Mouse (Mus musculus) kidney, postnatal 36 days (tissue): ENCODE data around the gene Gm28372.
"Not testable (repeated sequence)": the region's sequence is repeated elsewhere in the genome, so short reads cannot be mapped to it uniquely, and the experiment has no call there.

Experiments
- DNase-seq, 2 experiments: peaks; one replicate each; pipeline ENCODE4 v3.0.0; 2021 to 2022; ENCODE audit warnings: mixed read lengths in 2 of 2

The Gm28372 gene

DNA sequence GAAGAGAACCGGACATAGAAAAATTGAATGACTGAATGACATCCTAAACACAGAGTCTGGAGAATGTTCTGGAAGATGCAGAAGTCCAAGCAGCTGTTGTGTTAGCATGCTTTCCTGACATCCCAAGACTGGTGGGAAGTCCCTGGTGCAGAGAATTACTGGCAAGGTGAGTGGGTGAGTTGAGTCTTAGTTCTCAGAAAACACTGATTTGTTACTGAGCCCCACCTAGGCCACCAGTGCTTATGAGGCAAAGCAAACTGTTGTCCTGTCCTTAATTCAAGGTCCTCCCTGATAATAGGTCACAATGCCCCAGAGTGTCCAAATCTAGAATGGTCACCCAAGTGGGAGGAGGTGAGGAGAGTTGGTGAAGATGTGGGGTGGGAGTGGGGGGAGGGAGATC, at the start of gene Gm28372, which contains the start of gene 1700020A23Rik:
TSS of gene Gm28372 (plus strand) at position 301 of the 400 bp plus-strand sequence.
TSS of gene 1700020A23Rik (plus strand) at position 321 of the 400 bp plus-strand sequence.
- no peak for DNase-seq

DNA sequence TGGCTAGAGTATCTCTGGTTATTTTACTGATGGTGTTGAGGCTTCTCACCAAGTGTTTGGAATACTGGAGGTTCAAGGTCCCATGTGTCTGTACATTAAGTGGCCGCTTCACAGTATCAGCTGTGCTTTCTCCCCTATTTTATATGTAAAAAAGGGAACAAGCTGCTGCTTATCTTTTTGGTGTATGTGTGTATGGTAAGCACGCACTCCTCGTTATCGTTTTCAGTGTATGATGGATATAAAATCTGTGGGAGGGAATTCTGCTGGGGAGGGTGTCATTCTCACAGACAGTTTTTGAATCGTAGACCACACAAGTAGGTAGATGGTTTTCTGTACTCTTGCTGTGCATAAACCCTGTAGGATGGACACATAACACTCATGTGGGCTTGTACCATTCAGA, 47.5 kb upstream of the Gm28372 start:
- no peak for DNase-seq

DNA sequence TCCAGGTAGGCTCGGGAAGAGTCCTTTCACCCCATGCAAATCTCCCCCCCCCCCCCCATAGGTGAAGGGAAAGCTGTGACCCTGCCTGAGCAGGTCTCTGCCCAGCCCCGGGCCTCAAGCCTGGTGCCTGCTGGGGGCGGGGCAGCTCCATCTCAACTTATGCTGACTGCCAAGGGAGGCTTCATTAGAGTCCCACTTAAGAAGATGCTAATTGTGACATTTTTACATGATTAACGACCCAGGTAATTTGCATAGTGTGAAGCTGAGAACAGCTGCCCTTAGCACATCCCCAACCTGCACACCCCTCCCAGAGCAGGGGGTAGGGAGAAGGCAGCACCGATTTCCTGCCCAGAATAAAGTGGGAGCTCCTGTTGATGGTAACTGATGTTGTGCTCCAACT, 46.2 kb upstream of the Gm28372 start:
- no peak for DNase-seq

DNA sequence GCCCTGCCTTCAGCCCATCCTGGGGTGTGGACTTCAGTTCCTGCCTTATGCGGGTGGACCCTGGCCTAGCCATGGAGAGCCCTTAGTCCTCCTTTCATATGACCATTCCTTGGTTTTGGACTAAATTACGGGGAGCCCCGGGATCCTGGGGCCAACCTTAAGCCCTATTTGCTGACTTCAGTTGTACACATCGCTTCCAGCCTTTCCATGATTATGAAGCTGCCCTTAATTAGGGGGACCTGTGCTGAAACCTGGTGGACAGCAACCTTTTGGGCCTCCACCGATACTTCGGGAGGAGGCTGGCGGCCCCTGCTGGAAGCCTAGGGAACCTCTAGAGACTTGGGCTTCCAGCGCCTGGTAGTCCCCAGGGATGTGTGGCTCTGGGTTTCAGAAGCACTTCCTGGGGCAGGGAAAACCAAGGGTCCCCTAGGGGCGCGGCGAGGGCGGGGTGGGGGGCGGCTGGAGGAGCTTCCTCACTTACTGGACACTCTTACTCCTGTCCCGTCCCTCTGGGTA, 42.5 kb upstream of the Gm28372 start:
- DNase-seq, result peak; percentile 41 to 83

DNA sequence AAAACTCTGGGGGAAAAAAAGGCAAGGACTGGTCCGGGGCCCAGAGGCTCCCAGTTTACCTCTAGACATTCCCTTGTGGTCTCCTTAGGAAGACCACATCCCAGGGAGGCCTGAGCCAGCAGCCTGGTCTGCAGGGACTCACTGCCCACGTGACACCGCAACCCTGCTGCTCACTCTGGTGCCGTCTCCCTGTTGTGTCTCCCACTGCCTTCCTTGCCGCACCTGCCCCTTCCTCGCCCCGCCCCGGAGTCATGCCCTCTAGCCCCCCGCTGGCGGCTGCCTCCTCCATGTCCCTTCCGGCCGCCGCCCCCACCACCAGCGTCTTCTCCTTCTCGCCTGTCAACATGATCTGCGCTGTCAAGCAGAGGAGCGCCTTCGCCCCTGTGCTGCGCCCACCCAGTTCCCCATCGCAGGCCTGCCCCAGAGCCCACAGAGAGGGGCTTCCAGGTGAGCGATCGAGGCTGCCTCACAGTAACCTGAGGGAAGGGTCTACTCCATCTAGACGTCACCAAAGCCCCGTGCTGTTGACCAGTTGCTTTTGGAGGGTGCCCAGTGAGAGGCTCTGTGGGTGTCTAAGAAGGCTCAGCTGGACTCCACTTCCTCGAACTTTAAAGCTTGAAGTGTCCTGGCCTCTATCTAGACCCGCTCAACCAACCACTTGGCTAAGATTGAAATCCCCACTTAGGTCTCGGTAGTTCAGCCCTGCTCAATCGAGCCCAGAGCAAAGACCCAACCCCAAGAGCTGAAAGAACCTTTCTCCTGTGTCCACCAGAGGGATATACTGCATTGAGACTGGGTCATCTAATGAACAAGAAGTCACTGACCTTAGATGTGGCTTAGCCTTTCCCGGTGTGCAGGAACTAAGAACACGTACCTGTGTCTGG, 39.6 kb upstream of the Gm28372 start:
- no peak for DNase-seq

DNA sequence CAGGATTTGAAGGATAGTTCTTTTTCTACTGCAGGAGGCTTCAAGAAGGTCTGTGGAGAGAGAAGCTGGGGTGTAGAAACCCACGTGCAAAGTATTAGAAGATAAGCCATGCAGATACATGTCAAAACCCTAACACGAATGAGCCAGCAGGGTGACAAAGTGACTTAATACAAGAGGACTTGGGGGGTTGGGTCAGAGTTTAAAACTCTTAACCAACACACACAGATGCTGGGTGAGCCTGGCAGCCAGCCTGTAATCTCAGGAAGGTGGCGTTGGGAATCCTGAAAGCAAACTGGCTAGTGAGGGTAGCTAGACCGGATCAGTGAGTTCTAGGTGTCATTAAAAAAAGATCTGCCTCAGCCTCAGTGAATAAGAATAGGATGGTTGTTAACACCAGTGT, 37.7 kb upstream of the Gm28372 start:
- no peak for DNase-seq

DNA sequence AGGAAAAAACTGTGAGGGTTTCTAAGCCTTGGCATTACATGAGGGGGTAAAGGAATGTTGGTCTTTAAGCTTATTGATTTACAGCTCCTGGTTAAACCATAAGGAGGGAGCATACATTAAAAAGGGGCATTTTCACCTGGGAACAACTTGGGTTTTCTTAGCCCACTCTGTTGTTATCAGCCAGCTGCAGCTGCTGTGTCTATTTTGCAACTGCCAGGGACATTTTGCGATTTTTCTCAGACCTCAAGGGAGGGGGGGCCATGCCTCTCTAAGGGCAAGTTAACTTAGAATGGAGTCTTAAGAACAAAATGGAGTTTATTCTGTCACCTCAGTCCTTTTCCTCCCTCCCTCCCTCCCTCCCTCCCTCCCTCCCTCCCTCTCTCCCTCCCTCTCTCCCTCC, 32.0 kb upstream of the Gm28372 start:
- not testable (repeated sequence) for DNase-seq

DNA sequence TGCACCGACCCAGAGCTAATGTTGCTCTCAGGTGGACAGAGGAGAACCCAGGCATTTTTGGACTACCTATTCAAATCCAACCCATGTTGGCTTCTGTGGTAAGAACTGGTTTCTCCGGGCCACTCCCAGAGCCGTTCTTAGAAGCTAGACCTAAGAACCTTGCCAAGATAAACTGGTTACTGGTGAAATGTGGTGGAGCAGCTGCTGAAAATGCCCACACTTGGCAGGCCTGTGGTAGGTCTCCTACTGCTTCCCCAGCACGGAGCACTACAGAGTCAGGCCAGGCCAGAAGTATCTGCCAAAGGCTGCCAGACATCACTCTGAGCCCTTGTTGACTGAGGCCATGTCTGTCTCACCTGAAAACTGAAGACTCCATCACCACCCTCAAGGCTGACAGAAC, 30.1 kb upstream of the Gm28372 start:
- no peak for DNase-seq

DNA sequence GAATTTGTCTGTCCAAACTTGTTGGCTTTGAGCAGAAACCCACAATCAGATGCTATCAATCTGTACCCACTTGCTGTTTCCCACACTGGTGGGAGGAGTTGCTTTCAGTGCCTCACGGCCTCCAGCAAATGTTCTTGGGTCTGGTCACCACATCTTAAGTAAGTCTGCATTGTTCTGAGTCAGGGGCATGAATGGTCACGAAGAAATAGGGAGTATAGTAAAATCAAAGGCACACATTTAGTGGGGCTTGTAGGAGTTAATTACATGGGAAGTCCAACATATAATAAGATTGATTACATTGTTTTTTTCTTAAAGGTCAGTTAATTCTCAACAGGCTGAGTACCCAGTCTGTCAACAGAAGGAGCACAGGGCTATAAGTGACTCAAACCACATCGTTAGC, 21.8 kb upstream of the Gm28372 start:
- DNase-seq, result no peak

DNA sequence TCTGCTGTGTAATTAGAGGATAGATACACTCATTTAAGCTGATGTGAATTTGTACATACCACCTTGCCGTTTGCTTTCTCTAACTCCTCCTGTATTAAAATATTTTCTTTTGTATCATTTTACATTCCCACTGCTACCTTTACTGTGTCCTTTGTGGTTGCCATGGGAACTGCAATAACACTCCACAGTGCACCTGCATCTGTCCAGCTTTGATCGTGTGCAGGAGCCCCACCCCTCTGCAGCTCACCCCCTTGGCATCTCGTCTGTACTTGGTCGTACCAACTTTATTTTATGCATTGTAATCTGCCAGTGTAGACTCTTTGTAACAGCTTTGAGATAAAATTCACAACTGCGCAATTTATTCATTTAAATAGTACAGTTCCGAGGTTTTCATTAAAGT, 21.1 kb upstream of the Gm28372 start:
- no peak for DNase-seq

DNA sequence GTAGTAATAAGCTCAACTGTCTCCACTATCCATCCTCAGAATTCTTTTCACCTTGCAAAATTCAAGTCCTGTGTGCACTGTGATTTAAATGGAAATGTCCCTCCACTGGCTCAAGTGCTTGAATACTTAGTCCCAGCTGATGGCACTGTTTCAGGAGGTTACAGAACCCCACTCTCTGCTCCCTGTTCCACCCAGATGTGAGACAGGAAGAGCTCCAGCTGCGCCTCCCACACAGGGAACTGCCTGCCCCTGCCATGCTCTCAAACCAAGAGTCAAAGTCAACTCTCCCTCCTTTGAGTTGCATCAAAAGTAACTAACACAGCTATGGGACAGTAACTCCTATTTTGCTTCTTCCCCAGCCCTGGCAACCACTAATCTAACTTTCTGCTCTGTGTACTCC, 18.8 kb upstream of the Gm28372 start:
- no peak for DNase-seq

DNA sequence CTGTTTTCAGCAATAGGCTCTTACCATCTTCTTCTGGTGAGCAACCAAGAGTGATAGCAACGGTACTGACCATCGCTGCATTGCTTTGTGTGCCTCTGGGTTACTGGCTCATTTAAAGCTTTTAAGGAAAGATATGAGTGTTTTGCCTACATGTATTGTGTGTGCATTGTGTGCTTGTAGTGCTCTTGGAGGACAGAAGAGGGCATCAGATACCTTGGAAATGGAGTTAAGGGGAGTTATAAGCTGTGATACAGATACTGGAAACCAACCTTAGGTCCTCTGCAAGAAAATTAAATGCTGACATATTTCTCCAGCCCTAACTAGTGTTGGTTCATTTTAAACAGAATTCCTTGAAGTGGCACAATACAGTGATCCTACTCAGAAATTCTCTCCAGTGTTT, 16.2 kb upstream of the Gm28372 start:
- no peak for DNase-seq

DNA sequence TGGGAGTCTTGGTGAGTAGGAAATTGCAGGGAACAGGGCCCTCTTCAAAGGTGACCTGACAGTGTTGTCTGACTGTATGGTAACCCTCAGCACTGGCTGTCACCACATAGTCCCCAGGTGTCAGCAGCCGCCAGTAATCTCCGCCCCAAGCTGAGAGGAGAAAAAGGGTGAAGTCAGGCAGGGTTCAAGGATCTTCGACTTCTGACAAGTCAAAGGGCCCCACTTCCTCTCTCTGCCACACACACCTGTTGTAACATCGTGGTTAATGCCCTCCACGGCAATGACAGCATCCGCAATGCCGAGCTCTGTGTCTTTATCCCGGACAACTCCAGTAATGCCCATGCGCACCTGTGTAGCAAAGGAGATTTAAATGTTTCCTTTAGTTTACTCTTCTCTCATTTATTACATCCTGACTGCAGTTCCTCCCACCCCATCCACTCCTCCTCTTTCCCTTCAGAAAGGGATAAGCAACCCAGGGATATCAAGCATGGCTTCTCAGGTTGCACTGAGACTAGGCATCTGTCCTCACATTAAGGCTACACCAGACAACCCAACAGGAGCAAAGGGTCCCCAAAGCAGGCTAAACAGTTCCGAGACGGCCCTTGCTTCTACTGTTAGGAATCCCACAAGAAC, 13.9 kb upstream of the Gm28372 start:
- no peak for DNase-seq

DNA sequence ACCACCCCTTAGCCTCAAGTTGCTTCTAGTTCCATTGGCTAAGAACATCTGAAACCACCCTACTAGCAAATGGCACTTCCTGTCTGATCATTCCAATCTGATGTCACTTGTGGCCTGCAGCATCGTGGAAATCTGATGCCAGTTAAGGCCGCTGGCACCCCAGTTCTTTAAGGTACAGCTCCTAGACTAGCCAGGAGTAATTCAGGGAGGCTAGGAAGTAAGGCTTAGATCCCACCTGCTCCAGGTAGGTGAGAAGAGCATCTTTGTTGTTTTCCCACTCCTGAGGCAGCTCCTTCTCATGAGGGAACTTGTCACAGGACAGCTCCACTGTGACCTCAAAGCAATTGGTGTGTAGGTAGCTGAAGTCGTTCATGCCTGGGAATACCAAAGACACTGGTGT, 12.2 kb upstream of the Gm28372 start:
- DNase-seq, result no peak

DNA sequence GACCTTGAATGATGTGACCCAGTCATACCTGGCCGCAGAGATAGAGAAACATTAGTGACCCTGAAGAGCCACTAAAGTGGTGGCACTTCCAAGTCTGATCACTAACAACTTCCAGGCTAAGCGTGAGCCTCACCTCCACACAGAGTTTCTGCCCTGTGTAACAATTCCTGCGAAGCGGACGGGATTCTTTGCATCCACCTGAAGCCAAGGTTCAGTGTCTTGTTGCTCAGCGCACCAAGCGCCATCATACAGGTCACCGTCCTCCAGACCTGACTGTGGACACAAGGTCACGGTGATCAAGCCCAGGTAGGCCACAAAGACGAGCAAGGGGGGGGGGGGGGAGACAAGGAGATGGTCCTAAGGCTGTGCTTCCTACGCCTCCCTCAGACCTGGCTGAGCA, 9.3 kb upstream of the Gm28372 start:
- DNase-seq, result no peak

DNA sequence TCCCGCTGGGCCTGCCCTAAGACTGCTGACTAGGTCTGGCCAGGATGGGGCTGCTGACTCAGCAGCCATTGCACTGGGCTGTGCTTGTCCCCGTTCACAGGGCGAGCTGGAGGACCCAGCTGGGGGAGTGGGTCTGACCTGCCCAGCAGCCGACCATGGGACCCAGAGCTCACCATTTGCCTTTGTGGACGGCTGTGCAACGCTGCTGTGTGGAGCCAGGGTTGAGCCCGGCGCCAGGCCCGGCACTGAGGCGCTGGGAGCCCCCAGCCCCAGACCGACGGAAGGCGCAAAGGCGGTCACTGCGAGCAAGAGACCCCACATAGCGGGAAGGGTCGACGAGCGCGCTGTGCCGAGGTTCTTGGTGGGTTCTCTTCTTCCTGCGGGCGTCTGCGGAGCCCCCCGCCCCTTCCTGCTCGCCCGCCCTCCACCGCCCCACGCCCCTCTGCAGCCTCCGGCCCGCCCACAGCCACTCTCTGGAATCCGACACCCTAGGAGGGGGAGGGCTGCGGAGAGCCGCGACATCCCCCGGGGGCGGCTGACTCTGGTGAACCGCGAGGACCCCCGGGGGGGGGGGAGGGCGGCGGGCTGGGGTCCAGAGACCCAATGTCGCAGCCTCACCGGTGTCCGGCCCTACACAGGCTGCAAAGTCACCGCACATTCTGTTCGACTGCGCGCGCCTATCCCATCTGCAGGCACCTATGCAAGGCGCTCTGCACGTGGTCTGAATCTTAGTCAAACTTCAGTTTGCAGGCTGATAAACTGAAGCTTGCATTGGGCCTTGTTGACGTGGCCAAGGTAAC, 7.7 kb upstream of the Gm28372 start, which contains the start of gene Cpxm1:
TSS of gene Cpxm1 (minus strand) at position 389 of the 800 bp plus-strand sequence.
- DNase-seq, result peak in 1 of 2 experiments; percentile 22

DNA sequence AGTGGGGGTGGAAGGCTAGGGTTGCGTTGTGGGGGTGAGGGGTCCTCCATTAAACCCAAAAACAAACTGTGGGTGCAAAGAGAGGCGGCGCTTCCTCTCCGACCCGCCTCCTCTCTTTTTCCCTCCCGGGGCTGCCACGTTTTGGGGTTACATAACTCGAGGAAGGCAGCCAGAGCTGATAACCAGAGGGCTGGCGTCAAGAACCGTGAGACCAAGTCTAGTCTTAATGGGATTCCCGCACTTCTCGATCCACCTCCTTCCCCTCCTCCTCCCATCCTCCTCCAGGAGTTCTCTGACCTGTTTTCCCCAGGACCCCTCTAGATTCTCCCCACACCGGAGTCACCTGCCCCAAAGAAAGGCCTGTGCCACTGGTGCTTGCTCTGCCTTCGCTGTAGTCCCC, 6.9 kb upstream of the Gm28372 start:
- DNase-seq, result peak in 1 of 2 experiments; percentile 22

DNA sequence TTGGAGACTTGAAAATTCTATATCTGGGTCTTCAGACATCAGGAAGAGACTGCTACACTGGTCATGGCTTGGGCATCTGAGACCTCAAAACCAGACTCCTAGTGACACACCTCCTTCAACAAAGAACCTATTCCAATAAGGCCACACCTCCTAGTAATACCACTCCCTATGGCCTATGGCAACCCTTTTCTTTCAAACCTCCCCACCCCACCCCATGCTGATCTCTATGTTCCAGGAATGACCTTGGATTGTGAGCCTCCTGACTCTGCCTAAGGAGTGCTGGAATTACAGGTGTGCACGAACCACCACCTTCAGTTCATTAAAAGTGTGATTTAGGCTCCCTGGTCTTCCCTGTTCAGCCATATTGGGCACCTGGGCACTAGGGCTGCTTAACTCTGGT, 5.0 kb upstream of the Gm28372 start:
- no peak for DNase-seq

DNA sequence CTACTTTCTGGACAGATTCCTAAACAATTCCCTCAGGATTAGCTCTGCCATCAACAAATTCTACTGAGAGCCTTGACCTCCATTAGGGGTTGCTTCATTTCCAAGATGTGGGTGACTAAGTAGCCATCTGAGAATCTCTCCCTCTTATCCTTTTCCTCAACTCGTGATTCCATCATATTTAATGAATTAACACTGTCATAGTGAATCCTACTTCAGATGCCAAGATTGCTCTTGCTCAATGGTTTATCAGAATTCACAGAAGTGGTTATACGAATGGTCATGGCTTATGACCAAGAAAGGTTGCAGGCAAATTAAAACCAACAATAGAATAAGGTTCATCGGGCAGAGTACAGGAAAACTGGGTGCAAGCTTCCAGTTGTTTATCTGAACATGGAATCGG, 3.1 kb upstream of the Gm28372 start:
- DNase-seq, result no peak

DNA sequence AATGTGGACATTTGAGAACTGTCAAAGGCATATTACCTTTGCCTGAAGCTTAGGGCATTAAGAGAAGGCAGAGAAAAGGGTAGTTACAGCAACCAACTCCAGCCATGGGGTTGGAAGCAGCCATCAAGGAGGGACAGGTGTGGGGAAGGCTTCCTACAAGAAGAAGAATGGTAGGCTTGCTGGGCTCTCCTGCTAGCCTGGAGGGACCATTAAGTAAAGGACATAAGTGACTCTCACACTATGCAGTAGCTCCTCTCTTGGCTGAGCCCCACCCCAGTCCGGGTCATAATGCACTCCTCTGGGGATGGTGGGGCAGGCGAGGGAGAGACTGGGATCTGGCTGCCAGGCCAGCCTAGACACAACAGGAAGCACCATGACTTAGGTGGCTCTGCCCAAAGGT, 1.1 kb downstream of the Gm28372 start, which contains the start of gene Tmem239:
TSS of gene Tmem239 (plus strand) at position 301 of the 400 bp plus-strand sequence.
- no peak for DNase-seq

DNA sequence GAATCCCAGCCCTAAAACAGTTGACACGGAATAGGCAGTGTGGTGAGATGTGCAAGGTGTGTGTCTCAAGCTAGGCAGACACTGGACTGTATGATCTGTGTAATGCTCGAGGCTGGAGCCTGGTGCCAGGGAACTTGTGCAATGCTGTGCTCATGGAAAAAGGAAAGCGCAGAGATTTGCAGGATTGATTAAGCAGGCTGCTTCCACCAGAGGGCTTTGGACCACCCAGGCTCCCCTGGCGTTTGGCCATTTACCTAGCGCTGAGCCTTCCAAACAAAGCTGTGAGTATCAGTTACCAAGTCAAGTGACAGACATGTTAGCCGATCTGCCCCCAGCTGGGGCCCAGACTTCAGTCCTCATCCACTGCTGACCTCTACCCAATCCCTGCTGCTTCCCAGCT, 3.2 kb downstream of the Gm28372 start:
- no peak for DNase-seq

DNA sequence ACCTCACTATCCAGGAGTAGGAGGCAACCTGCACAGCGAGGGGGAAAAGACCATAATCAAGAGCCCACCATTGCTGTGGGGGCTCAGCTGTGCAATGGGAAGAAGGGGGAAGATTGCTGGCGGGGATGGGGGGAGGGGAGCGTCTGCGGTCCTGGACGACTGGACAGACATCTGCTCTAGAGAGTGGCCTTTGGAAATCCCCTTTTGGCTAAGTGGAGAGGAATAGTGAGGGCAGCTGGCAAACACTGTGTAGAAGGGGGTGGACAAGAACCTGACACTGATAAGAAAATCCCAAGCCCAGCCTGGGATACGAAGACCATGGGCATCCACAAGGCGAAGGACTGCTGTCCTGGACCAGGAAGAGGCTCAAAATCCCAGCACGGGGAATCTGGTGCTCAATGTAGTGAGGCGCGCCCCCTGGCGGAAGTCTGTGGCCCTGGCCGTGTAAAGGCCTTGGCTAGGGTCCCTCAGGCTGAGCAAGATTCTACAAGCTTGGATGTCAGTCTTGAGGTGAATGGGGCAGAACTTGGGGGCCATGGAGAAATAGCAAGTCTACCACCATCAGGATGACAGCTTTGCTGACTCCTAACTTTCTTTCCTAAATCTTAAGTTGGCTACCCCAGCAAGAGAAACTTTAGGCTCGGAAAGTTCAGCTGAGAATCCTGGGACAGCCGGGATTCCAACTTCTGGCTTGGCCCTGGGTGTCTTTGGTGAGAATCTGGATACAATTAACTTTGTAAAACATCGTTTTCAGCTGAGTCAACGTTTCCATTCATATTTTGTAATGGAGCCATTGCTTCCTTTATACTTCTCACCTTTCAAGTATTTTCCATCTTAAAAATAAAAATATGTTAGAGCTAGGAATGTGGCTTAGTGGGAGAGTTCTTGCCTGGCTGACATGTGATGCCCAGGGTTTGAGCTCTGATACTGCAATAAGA, 6.8 kb downstream of the Gm28372 start:
- peak; percentile 78 to 94 for DNase-seq
